Mouse (Mus musculus): ENCODE measurements at regions not wholly inside any gene's neighbourhood (a gene's known extent, or its start where the extent isn't known, plus 50 kb on each side); places are given as distances from the start of the nearest gene placed in this dataset.

- Histone ChIP-seq H3K79me2 (ENCODE audit: control insufficient read depth, insufficient read depth) (no peaks in the 10 kb centered on the region), H3K36me3 (ENCODE audit: control insufficient read depth, insufficient read depth) (no peaks in the 10 kb centered on the region), H3K27me3 (ENCODE audit: control insufficient read depth, insufficient read depth, insufficient read length) (no peaks in the 10 kb centered on the region), H3K4me2 (ENCODE audit: low read depth) (no peak overlapping the region), H3K4me3 (no peak overlapping the region), H3ac (ENCODE audit: control insufficient read depth, insufficient read length) (no peak overlapping the region)
- TF ChIP-seq CEBPB (IDR thresholded peaks at IDR 0.05; ENCODE audit: insufficient read depth, poor library complexity, severe bottlenecking) (no peak), E2F4 (IDR thresholded peaks at IDR 0.05; ENCODE audit: insufficient read depth) (no peak), TCF3 (IDR thresholded peaks at IDR 0.05; ENCODE audit: insufficient read length, low read depth) (no peak), REST (IDR thresholded peaks at IDR 0.05; ENCODE audit: insufficient read depth, insufficient read length) (no peak), MYOD1 (IDR thresholded peaks at IDR 0.05; ENCODE audit: control insufficient read depth in 1 of 3, insufficient read length in 2 of 3, low read depth in 2 of 3) (no peak)
Observed at GRCm38 (mm10) chr10:42102320-42102719, 84.1 kb upstream of the Armc2 start.

- no peak overlapping the region for H3ac ChIP-seq (ENCODE audit: control insufficient read depth, insufficient read length)
- TF ChIP-seq MYOD1 (IDR thresholded peaks at IDR 0.05; ENCODE audit: control insufficient read depth in 1 of 3, insufficient read length in 2 of 3, low read depth in 2 of 3) (peak; percentile 34 to 72 (median 61)), CEBPB (IDR thresholded peaks at IDR 0.05; ENCODE audit: insufficient read depth, poor library complexity, severe bottlenecking) (no peak), POLR2A (IDR thresholded peaks at IDR 0.05; ENCODE audit: insufficient read length, low read depth) (no peak), TCF12 (IDR thresholded peaks at IDR 0.05; ENCODE audit: insufficient read depth, poor library complexity, severe bottlenecking) (no peak), USF1 (IDR thresholded peaks at IDR 0.05; ENCODE audit: low read depth) (no peak), E2F4 (IDR thresholded peaks at IDR 0.05; ENCODE audit: insufficient read depth) (no peak), TCF3 (IDR thresholded peaks at IDR 0.05; ENCODE audit: insufficient read length, low read depth) (no peak), MYOG (IDR thresholded peaks at IDR 0.05; ENCODE audit: control insufficient read depth in 1 of 3, insufficient read depth in 1 of 3, insufficient read length in 2 of 3, low read depth in 2 of 3) (peak in 2 of 3 experiments; percentile 6 to 44)
Observed at GRCm38 (mm10) chr10:42101096-42101495, 82.9 kb upstream of the Armc2 start.

GRCm38 (mm10) chr10:42096924-42097323, 78.7 kb upstream of the Armc2 start:
- H3ac ChIP-seq (ENCODE audit: control insufficient read depth, insufficient read length), result no peak overlapping the region
- TF ChIP-seq MYOG (IDR thresholded peaks at IDR 0.05; ENCODE audit: control insufficient read depth in 1 of 3, insufficient read depth in 1 of 3, insufficient read length in 2 of 3, low read depth in 2 of 3) (no peak), TCF3 (IDR thresholded peaks at IDR 0.05; ENCODE audit: insufficient read length, low read depth) (no peak), E2F4 (IDR thresholded peaks at IDR 0.05; ENCODE audit: insufficient read depth) (no peak), CEBPB (IDR thresholded peaks at IDR 0.05; ENCODE audit: insufficient read depth, poor library complexity, severe bottlenecking) (no peak), TCF12 (IDR thresholded peaks at IDR 0.05; ENCODE audit: insufficient read depth, poor library complexity, severe bottlenecking) (no peak), MYOD1 (IDR thresholded peaks at IDR 0.05; ENCODE audit: control insufficient read depth in 1 of 3, insufficient read length in 2 of 3, low read depth in 2 of 3) (no peak), POLR2AphosphoS2 (IDR thresholded peaks at IDR 0.05; ENCODE audit: insufficient read length, low read depth) (no peak), MAX (IDR thresholded peaks at IDR 0.05; ENCODE audit: low read depth) (no peak), SRF (IDR thresholded peaks at IDR 0.05; ENCODE audit: control insufficient read depth, insufficient read length, low read depth) (no peak), REST (IDR thresholded peaks at IDR 0.05; ENCODE audit: insufficient read depth, insufficient read length) (no peak), POLR2A (IDR thresholded peaks at IDR 0.05; ENCODE audit: insufficient read length, low read depth) (no peak), USF1 (IDR thresholded peaks at IDR 0.05; ENCODE audit: low read depth) (no peak)
- no peaks in the 10 kb centered on the region for H3K79me2 ChIP-seq (ENCODE audit: control insufficient read depth, insufficient read depth)

More at GRCm38 (mm10) chr10:42101096-42101495, 82.9 kb upstream of the Armc2 start:
- H3K27me3 ChIP-seq (ENCODE audit: control insufficient read depth, insufficient read depth, insufficient read length), result no peaks in the 10 kb centered on the region
- no peaks in the 10 kb centered on the region for H3K79me2 ChIP-seq (ENCODE audit: control insufficient read depth, insufficient read depth)
- no peaks in the 10 kb centered on the region for H3K36me3 ChIP-seq (ENCODE audit: control insufficient read depth, insufficient read depth)
- peak overlapping the region; percentile 49 for H3K4me2 ChIP-seq (ENCODE audit: low read depth)
- no peak overlapping the region for H3K4me3 ChIP-seq

GRCm38 (mm10) chr10:42095986-42096385, 77.7 kb upstream of the Armc2 start:
- Histone ChIP-seq H3K27me3 (ENCODE audit: control insufficient read depth, insufficient read depth, insufficient read length) (no peaks in the 10 kb centered on the region), H3K36me3 (ENCODE audit: control insufficient read depth, insufficient read depth) (no peaks in the 10 kb centered on the region), H3K4me3 (no peak overlapping the region), H3K79me2 (ENCODE audit: control insufficient read depth, insufficient read depth) (no peaks in the 10 kb centered on the region), H3K4me2 (ENCODE audit: low read depth) (no peak overlapping the region), H3ac (ENCODE audit: control insufficient read depth, insufficient read length) (no peak overlapping the region)
- TF ChIP-seq POLR2AphosphoS2 (IDR thresholded peaks at IDR 0.05; ENCODE audit: insufficient read length, low read depth) (no peak), REST (IDR thresholded peaks at IDR 0.05; ENCODE audit: insufficient read depth, insufficient read length) (no peak), CEBPB (IDR thresholded peaks at IDR 0.05; ENCODE audit: insufficient read depth, poor library complexity, severe bottlenecking) (no peak), USF1 (IDR thresholded peaks at IDR 0.05; ENCODE audit: low read depth) (no peak), TCF3 (IDR thresholded peaks at IDR 0.05; ENCODE audit: insufficient read length, low read depth) (no peak), MYOD1 (IDR thresholded peaks at IDR 0.05; ENCODE audit: control insufficient read depth in 1 of 3, insufficient read length in 2 of 3, low read depth in 2 of 3) (no peak), E2F4 (IDR thresholded peaks at IDR 0.05; ENCODE audit: insufficient read depth) (no peak), TCF12 (IDR thresholded peaks at IDR 0.05; ENCODE audit: insufficient read depth, poor library complexity, severe bottlenecking) (no peak), MYOG (IDR thresholded peaks at IDR 0.05; ENCODE audit: control insufficient read depth in 1 of 3, insufficient read depth in 1 of 3, insufficient read length in 2 of 3, low read depth in 2 of 3) (no peak), SRF (IDR thresholded peaks at IDR 0.05; ENCODE audit: control insufficient read depth, insufficient read length, low read depth) (no peak), POLR2A (IDR thresholded peaks at IDR 0.05; ENCODE audit: insufficient read length, low read depth) (no peak), MAX (IDR thresholded peaks at IDR 0.05; ENCODE audit: low read depth) (no peak)

More at GRCm38 (mm10) chr10:42096924-42097323, 78.7 kb upstream of the Armc2 start:
- H3K4me2 ChIP-seq (ENCODE audit: low read depth), result no peak overlapping the region
- H3K4me3 ChIP-seq, result no peak overlapping the region
- no peaks in the 10 kb centered on the region for H3K27me3 ChIP-seq (ENCODE audit: control insufficient read depth, insufficient read depth, insufficient read length)
- H3K36me3 ChIP-seq (ENCODE audit: control insufficient read depth, insufficient read depth), result no peaks in the 10 kb centered on the region
